Mouse (Mus musculus) kidney, adult 2 months (tissue): ENCODE results near the gene Nr2e3.

Experiments
- CTCF ChIP-seq: fragments of 200-500 bp; conservative IDR thresholded peaks from 2 replicates; pipeline ENCODE4 v1.5.1; 2011; ENCODE audit warnings: low read depth, mild to moderate bottlenecking, control low read depth, low read length, moderate library complexity, mixed read lengths; ENCODE audit not compliant: insufficient read depth, insufficient read length
- POLR2A ChIP-seq: fragments of 200-500 bp; IDR thresholded peaks from one replicate; pipeline ENCODE4 v1.6.1; 2011; ENCODE audit warnings: low read depth, low read length, control low read depth

- peak; percentile 88 for TF ChIP-seq CTCF
- no peak for TF ChIP-seq POLR2A
Observed at GRCm38 (mm10) chr9:59959276-59959675, 1.2 kb downstream of the Nr2e3 start.
